Mouse (Mus musculus) kidney, postnatal 4 days (tissue): ENCODE measurements around the gene Kiz.

ENCODE experiments used
- DNase-seq, 2 experiments: peaks; one replicate each; pipeline ENCODE4 v3.0.0; 2021; ENCODE audit warnings: mixed read lengths in 2 of 2

Gene Kiz

GRCm38 (mm10) chr2:146984831-146985230 is 129.2 kb downstream of the Kiz start:
- no peak for DNase-seq

GRCm38 (mm10) chr2:146985807-146986206 is 130.1 kb downstream of the Kiz start:
- no peak for DNase-seq

GRCm38 (mm10) chr2:146986429-146986828 is 130.8 kb downstream of the Kiz start:
- no peak for DNase-seq

- DNase-seq = no peak
Observed at GRCm38 (mm10) chr2:147007265-147007664, 151.6 kb downstream of the Kiz start.

GRCm38 (mm10) chr2:147009084-147009483 is 153.4 kb downstream of the Kiz start:
- DNase-seq = no peak

GRCm38 (mm10) chr2:147010141-147010540 is 154.5 kb downstream of the Kiz start:
- no peak for DNase-seq

- DNase-seq = no peak
Observed at GRCm38 (mm10) chr2:147010952-147011351, 155.3 kb downstream of the Kiz start.

GRCm38 (mm10) chr2:147011474-147012140 is 155.9 kb downstream of the Kiz start:
- no peak for DNase-seq

- DNase-seq = peak; percentile 8 to 31
Observed at GRCm38 (mm10) chr2:147012141-147012622, 156.5 kb downstream of the Kiz start.

DNA sequence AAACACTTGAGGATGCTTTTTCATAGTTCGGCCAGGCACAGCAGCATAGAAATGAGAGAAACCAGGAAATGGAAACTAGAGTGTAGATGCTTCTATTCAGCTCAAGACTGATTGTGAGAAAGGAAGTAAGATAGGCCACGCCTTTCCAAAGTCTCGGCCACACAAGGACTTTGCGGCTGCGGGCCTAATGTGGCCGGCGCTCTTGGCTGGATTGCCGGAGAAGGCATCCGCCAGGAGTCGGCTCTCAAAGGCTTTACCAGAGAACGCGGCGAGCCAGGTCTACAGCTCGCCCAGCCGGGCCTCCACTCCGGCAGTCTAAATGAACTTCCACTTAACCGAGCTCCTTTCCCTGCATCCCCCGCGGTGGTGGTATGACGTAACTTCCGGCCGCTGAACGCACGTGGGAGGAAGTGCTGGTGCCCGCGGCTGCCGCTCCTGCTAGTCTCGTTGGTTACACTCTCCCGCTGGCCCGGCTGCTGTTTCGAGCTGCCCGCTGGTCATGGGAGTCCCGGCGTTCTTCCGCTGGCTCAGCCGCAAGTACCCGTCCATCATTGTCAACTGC is 157.0 kb downstream of the Kiz start, which contains the start of gene Xrn2:
Gene Xrn2 (plus strand): TSS at position 374 of the 562 bp plus-strand sequence.
- peak; percentile 97 to 98 for DNase-seq

GRCm38 (mm10) chr2:147013194-147013969 is 157.7 kb downstream of the Kiz start:
- DNase-seq = peak; percentile 81 to 90

DNA sequence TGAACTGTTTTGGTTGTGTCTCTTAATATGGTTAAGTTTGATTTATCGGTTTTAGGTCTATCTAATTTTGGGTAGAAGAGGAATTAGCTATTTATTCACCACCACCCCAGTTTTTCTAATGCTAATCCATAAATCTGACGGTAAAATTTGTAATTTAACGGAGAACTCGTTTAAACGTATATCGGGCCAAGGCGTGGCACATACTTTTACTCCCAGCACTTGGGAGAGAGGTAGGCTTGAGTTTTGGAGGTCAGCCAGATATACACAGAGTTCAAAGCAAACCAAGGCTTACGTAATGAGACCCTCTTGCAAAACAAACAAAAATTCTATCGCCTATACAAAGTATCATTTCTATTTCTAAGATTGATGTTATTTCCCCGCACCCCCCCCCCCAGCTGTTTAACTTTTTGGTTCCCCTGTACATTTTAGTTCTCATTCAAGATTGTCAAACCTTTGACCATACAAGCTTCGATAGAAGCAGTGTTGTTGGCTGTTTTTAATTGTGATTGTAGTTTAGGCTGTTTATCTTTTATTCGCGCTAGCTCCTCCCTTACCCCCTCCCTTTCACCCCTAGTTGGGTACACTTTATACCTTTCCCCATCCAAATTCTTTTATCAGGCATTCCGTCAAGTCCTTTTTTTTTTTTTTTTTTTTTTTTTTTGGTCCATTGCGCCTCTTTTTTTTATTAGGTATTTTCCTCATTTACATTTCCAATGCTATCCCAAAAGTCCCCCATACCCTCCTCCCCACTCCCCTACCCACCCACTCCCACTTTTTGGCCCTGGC is 158.6 kb downstream of the Kiz start:
- no peak for DNase-seq
